Mouse (Mus musculus): ENCODE results near the gene Ascc2. TPM values are rescaled to one million over a fixed set of nuclear protein-coding genes. Genes with fewer than 3 reads are reported as not detected.

Gene Ascc2
- polyA plus RNA-seq, 1 experiment = 54.5 TPM

DNA sequence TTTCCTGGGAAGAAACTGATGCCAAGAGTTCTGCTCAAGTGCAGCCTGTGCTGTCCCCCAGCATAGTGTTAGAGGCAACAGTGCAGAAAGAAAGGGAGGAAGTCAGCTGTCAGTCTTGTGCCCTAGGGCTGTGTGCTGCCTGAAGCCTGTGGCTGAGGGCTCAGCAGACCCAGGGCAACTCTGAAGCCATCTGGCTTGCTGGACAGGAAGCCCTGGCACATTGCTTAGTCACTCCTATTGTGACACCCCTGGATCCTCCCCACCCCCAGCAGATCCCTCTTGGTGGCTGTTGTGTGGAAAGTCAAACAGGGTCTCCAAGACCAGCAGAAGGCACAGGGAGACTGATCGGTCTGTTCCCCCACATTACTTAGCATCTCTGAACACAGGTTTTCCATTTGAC lies 37.0 kb downstream of the Ascc2 start:
- no peaks in the 10 kb centered on the region for H3K27me3 ChIP-seq (ENCODE audit: control insufficient read depth, insufficient read depth, low read length)
- no peaks in the 10 kb centered on the region; the same call in 1 of the 2 replicates for H3K36me3 ChIP-seq (ENCODE audit: control insufficient read depth, insufficient read depth, low read length)
- TF ChIP-seq POLR2A (IDR thresholded peaks at IDR 0.05; ENCODE audit: control insufficient read depth, low read depth, low read length) (no peak), CTCF (IDR thresholded peaks at IDR 0.05; ENCODE audit: control insufficient read depth, insufficient read depth, insufficient replicate concordance, low read depth, low read length) (no peak)
- H3K4me1 ChIP-seq (ENCODE audit: control insufficient read depth, insufficient read depth, low read length) = no peaks in the 10 kb centered on the region
- no peak overlapping the region for H3K4me3 ChIP-seq (ENCODE audit: control insufficient read depth, low read depth, low read length)
- H3K27ac ChIP-seq (ENCODE audit: control insufficient read depth, insufficient read depth, low read depth, low read length) = no peak overlapping the region

GRCm38 (mm10) chr11:4675126-4675562 lies 37.6 kb downstream of the Ascc2 start:
- Histone ChIP-seq H3K4me3 (ENCODE audit: control insufficient read depth, low read depth, low read length) (no peak overlapping the region), H3K27ac (ENCODE audit: control insufficient read depth, insufficient read depth, low read depth, low read length) (no peak overlapping the region), H3K4me1 (ENCODE audit: control insufficient read depth, insufficient read depth, low read length) (no peaks in the 10 kb centered on the region), H3K36me3 (ENCODE audit: control insufficient read depth, insufficient read depth, low read length) (no peaks in the 10 kb centered on the region; the same call in 1 of the 2 replicates), H3K27me3 (ENCODE audit: control insufficient read depth, insufficient read depth, low read length) (no peaks in the 10 kb centered on the region)
- TF ChIP-seq POLR2A (IDR thresholded peaks at IDR 0.05; ENCODE audit: control insufficient read depth, low read depth, low read length) = no peak
- no peak for TF ChIP-seq CTCF (IDR thresholded peaks at IDR 0.05; ENCODE audit: control insufficient read depth, insufficient read depth, insufficient replicate concordance, low read depth, low read length)

DNA sequence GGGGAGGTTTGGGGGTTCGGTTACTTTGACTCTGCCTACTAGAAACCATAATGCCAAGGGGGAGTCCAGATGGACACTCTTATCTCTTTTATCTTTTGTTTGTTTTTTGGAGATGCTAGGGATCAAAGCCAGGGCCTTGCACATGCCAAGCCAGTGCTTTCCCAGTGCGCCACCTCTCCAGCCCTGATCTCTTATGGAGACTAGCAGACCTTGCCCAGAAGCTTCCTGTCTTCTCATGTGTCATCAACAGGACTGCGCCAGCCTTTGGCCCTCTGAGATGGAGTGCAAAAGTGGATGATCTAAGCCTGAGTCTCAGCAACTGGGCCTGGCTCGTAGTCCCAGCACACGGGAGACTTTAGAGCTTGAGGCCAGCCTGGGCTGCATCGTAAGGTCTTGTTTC lies 38.1 kb downstream of the Ascc2 start:
- no peaks in the 10 kb centered on the region; the same call in 1 of the 2 replicates for H3K36me3 ChIP-seq (ENCODE audit: control insufficient read depth, insufficient read depth, low read length)
- H3K4me1 ChIP-seq (ENCODE audit: control insufficient read depth, insufficient read depth, low read length) = no peaks in the 10 kb centered on the region
- no peak for TF ChIP-seq POLR2A (IDR thresholded peaks at IDR 0.05; ENCODE audit: control insufficient read depth, low read depth, low read length)
- no peak overlapping the region for H3K4me3 ChIP-seq (ENCODE audit: control insufficient read depth, low read depth, low read length)
- no peak overlapping the region for H3K27ac ChIP-seq (ENCODE audit: control insufficient read depth, insufficient read depth, low read depth, low read length)
- H3K27me3 ChIP-seq (ENCODE audit: control insufficient read depth, insufficient read depth, low read length) = no peaks in the 10 kb centered on the region

DNA sequence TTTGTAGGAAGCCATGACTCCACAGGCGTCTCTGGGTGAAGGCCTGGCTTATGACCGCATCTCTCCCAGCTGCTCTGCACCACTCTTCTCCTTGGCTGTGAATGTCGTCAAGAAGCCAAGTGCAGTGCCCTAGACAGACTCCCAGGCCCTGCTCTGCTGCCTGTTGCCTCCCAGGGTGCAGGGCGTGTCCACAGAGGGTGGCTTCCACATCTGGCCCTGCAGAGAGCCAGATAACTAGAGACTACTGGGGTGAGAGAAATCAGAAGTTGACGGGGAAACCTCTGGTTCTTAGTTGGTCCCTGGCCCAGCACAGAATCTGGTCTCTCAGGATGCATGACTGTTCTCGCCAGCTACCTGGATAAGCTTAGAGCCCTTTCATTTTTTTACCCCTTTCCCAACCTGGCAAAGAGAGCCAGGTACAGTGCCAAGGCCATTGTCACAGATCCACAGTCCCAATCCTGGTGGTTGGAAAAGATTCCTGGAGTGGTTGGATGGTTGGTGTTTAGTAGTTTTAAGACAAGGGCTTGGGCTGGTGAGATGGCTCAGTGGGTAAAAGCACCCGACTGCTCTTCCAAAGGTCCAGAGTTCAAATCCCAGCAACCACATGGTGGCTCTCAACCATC lies 39.8 kb downstream of the Ascc2 start:
- H3K4me3 ChIP-seq (ENCODE audit: control insufficient read depth, low read depth, low read length) = no peak overlapping the region
- no peaks in the 10 kb centered on the region for H3K27me3 ChIP-seq (ENCODE audit: control insufficient read depth, insufficient read depth, low read length)
- TF ChIP-seq CTCF (IDR thresholded peaks at IDR 0.05; ENCODE audit: control insufficient read depth, insufficient read depth, insufficient replicate concordance, low read depth, low read length) (no peak), POLR2A (IDR thresholded peaks at IDR 0.05; ENCODE audit: control insufficient read depth, low read depth, low read length) (no peak)
- H3K36me3 ChIP-seq (ENCODE audit: control insufficient read depth, insufficient read depth, low read length) = peaks cover 1% of the 10 kb centered on the region; the same call in 1 of the 2 replicates
- H3K4me1 ChIP-seq (ENCODE audit: control insufficient read depth, insufficient read depth, low read length) = no peaks in the 10 kb centered on the region
- no peak overlapping the region for H3K27ac ChIP-seq (ENCODE audit: control insufficient read depth, insufficient read depth, low read depth, low read length)

DNA sequence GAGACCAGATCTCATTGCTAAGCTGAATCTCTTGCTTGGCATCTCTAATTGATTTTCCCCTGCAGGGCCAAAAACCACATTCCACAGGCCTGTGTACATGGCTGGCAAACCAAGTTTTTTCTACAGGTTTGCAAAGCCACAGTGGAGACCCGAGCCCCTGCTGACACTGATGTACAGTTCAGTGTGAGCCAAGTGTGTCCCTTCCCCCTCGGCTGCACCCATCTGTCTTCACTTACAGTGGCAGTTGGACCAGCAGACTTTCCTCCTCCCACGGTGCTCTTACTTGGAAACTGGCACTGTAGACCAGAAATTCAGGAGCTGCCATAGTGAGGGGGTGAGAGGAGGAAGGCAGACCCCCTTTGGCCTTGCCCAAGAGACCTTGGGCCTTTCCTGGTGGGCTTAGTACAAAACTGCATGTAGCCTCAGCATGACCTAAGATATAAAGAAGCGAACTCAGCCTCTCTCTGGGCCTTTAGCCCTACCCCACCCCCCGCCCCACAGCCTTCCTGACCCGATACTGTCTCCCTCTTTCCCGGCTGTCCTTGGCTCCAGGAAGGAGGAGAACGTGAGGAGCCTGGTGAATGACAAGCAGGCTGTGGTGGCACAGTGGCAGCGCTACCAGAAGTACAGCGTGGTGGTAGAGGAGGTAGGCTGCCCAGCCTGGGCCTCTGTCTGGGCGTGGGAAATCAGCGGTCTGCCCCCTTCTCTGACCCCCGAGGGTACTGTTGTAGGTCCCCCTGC lies 41.3 kb downstream of the Ascc2 start:
- Histone ChIP-seq H3K4me3 (ENCODE audit: control insufficient read depth, low read depth, low read length) (no peak overlapping the region), H3K27me3 (ENCODE audit: control insufficient read depth, insufficient read depth, low read length) (no peaks in the 10 kb centered on the region), H3K27ac (ENCODE audit: control insufficient read depth, insufficient read depth, low read depth, low read length) (no peak overlapping the region), H3K4me1 (ENCODE audit: control insufficient read depth, insufficient read depth, low read length) (no peaks in the 10 kb centered on the region), H3K36me3 (ENCODE audit: control insufficient read depth, insufficient read depth, low read length) (peaks cover 1% of the 10 kb centered on the region; the same call in 1 of the 2 replicates)
- TF ChIP-seq CTCF (IDR thresholded peaks at IDR 0.05; ENCODE audit: control insufficient read depth, insufficient read depth, insufficient replicate concordance, low read depth, low read length) (no peak), POLR2A (IDR thresholded peaks at IDR 0.05; ENCODE audit: control insufficient read depth, low read depth, low read length) (no peak)

- no peak overlapping the region for H3K27ac ChIP-seq (ENCODE audit: control insufficient read depth, insufficient read depth, low read depth, low read length)
- TF ChIP-seq CTCF (IDR thresholded peaks at IDR 0.05; ENCODE audit: control insufficient read depth, insufficient read depth, insufficient replicate concordance, low read depth, low read length) (no peak), POLR2A (IDR thresholded peaks at IDR 0.05; ENCODE audit: control insufficient read depth, low read depth, low read length) (no peak)
- peaks cover 1% of the 10 kb centered on the region; the same call in 1 of the 2 replicates for H3K36me3 ChIP-seq (ENCODE audit: control insufficient read depth, insufficient read depth, low read length)
- no peak overlapping the region for H3K4me3 ChIP-seq (ENCODE audit: control insufficient read depth, low read depth, low read length)
- H3K27me3 ChIP-seq (ENCODE audit: control insufficient read depth, insufficient read depth, low read length) = no peaks in the 10 kb centered on the region
- no peaks in the 10 kb centered on the region for H3K4me1 ChIP-seq (ENCODE audit: control insufficient read depth, insufficient read depth, low read length)
These were observed 41.9 kb downstream of the Ascc2 start for GRCm38 (mm10) chr11:4679441-4679832.

DNA sequence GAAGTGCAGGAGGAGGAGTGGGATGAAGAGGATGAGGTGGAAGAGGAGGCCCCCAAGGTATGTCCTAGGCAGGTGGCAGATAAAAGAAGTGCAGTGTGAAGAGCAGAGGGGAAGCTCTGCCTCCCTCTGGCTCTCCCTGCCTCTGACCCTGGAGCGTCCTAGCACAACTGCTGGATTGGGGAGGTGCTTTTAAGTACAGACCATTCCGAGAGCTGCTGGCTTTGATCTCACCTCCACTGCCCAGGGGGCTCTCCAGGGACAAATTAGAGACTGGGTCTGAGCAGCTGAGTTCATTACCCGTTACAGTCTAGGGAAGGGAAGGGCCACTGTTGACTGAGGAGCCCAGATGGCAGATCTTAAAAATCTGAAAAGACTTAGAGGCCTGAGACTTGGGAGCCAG lies 42.6 kb downstream of the Ascc2 start:
- H3K4me1 ChIP-seq (ENCODE audit: control insufficient read depth, insufficient read depth, low read length) = no peaks in the 10 kb centered on the region
- H3K4me3 ChIP-seq (ENCODE audit: control insufficient read depth, low read depth, low read length) = no peak overlapping the region
- H3K27me3 ChIP-seq (ENCODE audit: control insufficient read depth, insufficient read depth, low read length) = no peaks in the 10 kb centered on the region
- TF ChIP-seq CTCF (IDR thresholded peaks at IDR 0.05; ENCODE audit: control insufficient read depth, insufficient read depth, insufficient replicate concordance, low read depth, low read length) (no peak), POLR2A (IDR thresholded peaks at IDR 0.05; ENCODE audit: control insufficient read depth, low read depth, low read length) (no peak)
- no peak overlapping the region for H3K27ac ChIP-seq (ENCODE audit: control insufficient read depth, insufficient read depth, low read depth, low read length)
- peaks cover 1% of the 10 kb centered on the region; the same call in 1 of the 2 replicates for H3K36me3 ChIP-seq (ENCODE audit: control insufficient read depth, insufficient read depth, low read length)
